8 mouse cellular contexts compared by ENCODE assay signal in genomic region chr2:156143953-156144724, GRCm38 (mm10). TPM values are rescaled to one million over a fixed set of nuclear protein-coding genes. Genes with fewer than 3 reads are reported as not detected.
DNase-seq lines count a peak whose midpoint lies in the region; ATAC-seq lines count a peak whose summit lies in the region.

Gene Romo1, plus strand, starts transcription at chr2:156144039.
Gene Nfs1, minus strand, starts transcription at chr2:156144186.

- H3K9me3 ChIP-seq in heart, embryonic 13.5 days: no peaks in the 10 kb centered on the region
- H3K9me3 ChIP-seq in liver, embryonic 12.5 days (replicated peaks): no peaks in the 10 kb centered on the region
- no peaks in the 10 kb centered on the region for H3K9me3 ChIP-seq in stomach, embryonic 15.5 days

- peak within 1 kb of the TSS; percentile 93 for H3K4me2 ChIP-seq in heart, embryonic 13.5 days
- peak within 1 kb of the TSS; percentile 91 for H3K4me2 ChIP-seq in liver, embryonic 12.5 days
- peak within 1 kb of the TSS; percentile 86 for H3K4me2 ChIP-seq in stomach, embryonic 15.5 days

- H3K36me3 ChIP-seq in heart, embryonic 13.5 days: peaks cover 58% of the 10 kb centered on the region
- H3K36me3 ChIP-seq in liver, embryonic 12.5 days: peaks cover 58% of the 10 kb centered on the region
- H3K36me3 ChIP-seq in stomach, embryonic 15.5 days: peaks cover 22% of the 10 kb centered on the region

- DNase-seq in CD4-positive helper T cell, adult 2 months (ENCODE audit: low read depth, low spot score): peak; percentile 94
- DNase-seq in brain, embryonic 18.5 days (ENCODE audit: low read depth, low spot score): peak; percentile 94
- DNase-seq in kidney, postnatal 10 days: peak; percentile 96
- peak; percentile 86 to 91 for DNase-seq in natural killer cell, adult 2 months (ENCODE audit: low spot score in 2 of 2)

- peak within 1 kb of the TSS; percentile 95 for H3K27ac ChIP-seq in heart, embryonic 13.5 days (replicated peaks)
- H3K27ac ChIP-seq in liver, embryonic 12.5 days: peak within 1 kb of the TSS; percentile 96
- peak within 1 kb of the TSS; percentile 95 for H3K27ac ChIP-seq in stomach, embryonic 15.5 days

- H3K4me1 ChIP-seq in heart, embryonic 13.5 days: peaks cover 20% of the 10 kb centered on the region
- H3K4me1 ChIP-seq in liver, embryonic 12.5 days: peaks cover 26% of the 10 kb centered on the region
- H3K4me1 ChIP-seq in stomach, embryonic 15.5 days: peaks cover 5% of the 10 kb centered on the region; the same call in 1 of the 2 replicates

- H3K9ac ChIP-seq in heart, embryonic 13.5 days: peak within 1 kb of the TSS; percentile 93
- H3K9ac ChIP-seq in liver, embryonic 12.5 days: peak within 1 kb of the TSS; percentile 85
- peak within 1 kb of the TSS; percentile 83 for H3K9ac ChIP-seq in stomach, embryonic 15.5 days

- WGBS in heart, embryonic 13.5 days: under 1% methylated on average over 70 of the region's 70 CpGs
- WGBS in liver, embryonic 12.5 days (ENCODE audit: insufficient replicate concordance): under 1% methylated on average over 70 of the region's 70 CpGs
- WGBS in stomach, embryonic 15.5 days: under 1% methylated on average over 68 of the region's 70 CpGs

- H3K4me3 ChIP-seq in heart, embryonic 13.5 days: peak within 1 kb of the TSS; percentile 89
- H3K4me3 ChIP-seq in liver, embryonic 12.5 days: peak within 1 kb of the TSS; percentile 82
- peak within 1 kb of the TSS; percentile 89 for H3K4me3 ChIP-seq in stomach, embryonic 15.5 days (replicated peaks)

- no peaks in the 10 kb centered on the region for H3K27me3 ChIP-seq in heart, embryonic 13.5 days (replicated peaks)
- H3K27me3 ChIP-seq in liver, embryonic 12.5 days (replicated peaks): no peaks in the 10 kb centered on the region
- no peaks in the 10 kb centered on the region for H3K27me3 ChIP-seq in stomach, embryonic 15.5 days (replicated peaks)

- peak; percentile 95 for ATAC-seq in erythroid progenitor cell, adult 5-6 weeks (replicated peaks; ENCODE audit: low FRiP score, poor library complexity, severe bottlenecking)
- peak; percentile 87 for ATAC-seq in heart, embryonic 13.5 days (ENCODE audit: extremely low read depth, insufficient number of reproducible peaks, low FRiP score, low TSS enrichment)
- peak; percentile 92 for ATAC-seq in liver, embryonic 12.5 days
- ATAC-seq in stomach, embryonic 15.5 days (ENCODE audit: insufficient read depth, low FRiP score, low read depth): peak; percentile 94

RNA-seq across cellular contexts. Expression of gene Romo1, which starts in this region (rescaled TPM):
- total RNA-seq in erythroid progenitor cell, adult 5-6 weeks (2015; ENCODE audit: low replicate concordance): 26.8 and 43.6 TPM in 2 replicates
- total RNA-seq in erythroid progenitor cell, adult 5-6 weeks (2017; ENCODE audit: low replicate concordance): 4.2 and 16.4 TPM in 2 replicates
- polyA plus RNA-seq in heart, embryonic 13.5 days (2015; fragmentation: Nextera tagmentation; extraction: Ambion mirVana): 382 and 427 TPM in 2 replicates
- polyA plus RNA-seq in liver, embryonic 12.5 days (2016; fragmentation: Nextera tagmentation; extraction: Ambion mirVana): 302 and 311 TPM in 2 replicates
- polyA plus RNA-seq in stomach, embryonic 15.5 days (2015; fragmentation: Nextera tagmentation; extraction: Ambion mirVana): 350 and 376 TPM in 2 replicates

RNA-seq across cellular contexts. Expression of gene Nfs1, which starts in this region (rescaled TPM):
- 56.6 and 86.8 TPM in 2 replicates for total RNA-seq in erythroid progenitor cell, adult 5-6 weeks (2015; ENCODE audit: low replicate concordance)
- total RNA-seq in erythroid progenitor cell, adult 5-6 weeks (2017; ENCODE audit: low replicate concordance): 20.4 and 21.9 TPM in 2 replicates
- 58.1 and 61.1 TPM in 2 replicates for polyA plus RNA-seq in heart, embryonic 13.5 days (2015; fragmentation: Nextera tagmentation; extraction: Ambion mirVana)
- polyA plus RNA-seq in liver, embryonic 12.5 days (2016; fragmentation: Nextera tagmentation; extraction: Ambion mirVana): 70.7 and 72.0 TPM in 2 replicates
- polyA plus RNA-seq in stomach, embryonic 15.5 days (2015; fragmentation: Nextera tagmentation; extraction: Ambion mirVana): 50.0 and 54.2 TPM in 2 replicates

Comparison
In these comparisons a context has a peak if more than half of its experiments do, and no peak if none do; other contexts are left out.
1. Peak in every context shown above with its lines: DNase-seq, ATAC-seq, H3K4me3 ChIP-seq and H3K27ac ChIP-seq.